Mouse (Mus musculus): ENCODE data around the gene Sphk1.
"Not testable (repeated sequence)": the region's sequence is repeated elsewhere in the genome, so short reads cannot be mapped to it uniquely, and the experiment has no call there.

Sphk1 gene

GRCm38 (mm10) chr11:116491338-116491737 lies 39.4 kb upstream of the Sphk1 start:
- H3K4me3 ChIP-seq (replicated peaks; ENCODE audit: low read length), result no peak overlapping the region; the same call in 1 of the 2 replicates
- H3K36me3 ChIP-seq (ENCODE audit: insufficient read depth, low read length), result peaks cover 19% of the 10 kb centered on the region
- H3K27me3 ChIP-seq (ENCODE audit: insufficient read depth, low read length), result no peaks in the 10 kb centered on the region
- no peak for TF ChIP-seq POU5F1 (IDR thresholded peaks at IDR 0.05; ENCODE audit: borderline replicate concordance, low read length)
- TF ChIP-seq NANOG (IDR thresholded peaks at IDR 0.05; ENCODE audit: borderline replicate concordance, low read length), result no peak
- TF ChIP-seq CTCF (conservative IDR thresholded peaks at IDR 0.05; ENCODE audit: low read length), result no peak
- no peaks in the 10 kb centered on the region for H3K9me3 ChIP-seq (ENCODE audit: low read length)
- H3K4me1 ChIP-seq (replicated peaks; ENCODE audit: low read depth, low read length), result peaks cover 64% of the 10 kb centered on the region

- not testable (repeated sequence) for H3K36me3 ChIP-seq (ENCODE audit: insufficient read depth, low read length); H3K9me3 ChIP-seq (ENCODE audit: low read length); H3K27me3 ChIP-seq (ENCODE audit: insufficient read depth, low read length); H3K4me3 ChIP-seq (replicated peaks; ENCODE audit: low read length)
- H3K4me1 ChIP-seq (replicated peaks; ENCODE audit: low read depth, low read length), result peaks cover 52% of the 10 kb centered on the region
These were observed 38.2 kb upstream of the Sphk1 start for GRCm38 (mm10) chr11:116492507-116492906.

GRCm38 (mm10) chr11:116493191-116493590 lies 37.5 kb upstream of the Sphk1 start:
- TF ChIP-seq POU5F1 (IDR thresholded peaks at IDR 0.05; ENCODE audit: borderline replicate concordance, low read length) (no peak), NANOG (IDR thresholded peaks at IDR 0.05; ENCODE audit: borderline replicate concordance, low read length) (no peak), CTCF (conservative IDR thresholded peaks at IDR 0.05; ENCODE audit: low read length) (no peak)
- no peaks in the 10 kb centered on the region; the same call in 1 of the 2 replicates for H3K36me3 ChIP-seq (ENCODE audit: insufficient read depth, low read length)
- H3K27me3 ChIP-seq (ENCODE audit: insufficient read depth, low read length), result no peaks in the 10 kb centered on the region
- H3K9me3 ChIP-seq (ENCODE audit: low read length), result no peaks in the 10 kb centered on the region
- H3K4me1 ChIP-seq (replicated peaks; ENCODE audit: low read depth, low read length), result peaks cover 45% of the 10 kb centered on the region
- no peak overlapping the region for H3K4me3 ChIP-seq (replicated peaks; ENCODE audit: low read length)

GRCm38 (mm10) chr11:116493795-116494252 lies 36.9 kb upstream of the Sphk1 start, which contains the start of gene Prpsap1:
Gene Prpsap1 (minus strand): TSS chr11:116494202.
- Histone ChIP-seq H3K36me3 (ENCODE audit: insufficient read depth, low read length) (no peaks in the 10 kb centered on the region), H3K9me3 (ENCODE audit: low read length) (no peaks in the 10 kb centered on the region), H3K4me1 (replicated peaks; ENCODE audit: low read depth, low read length) (peaks cover 50% of the 10 kb centered on the region), H3K27me3 (ENCODE audit: insufficient read depth, low read length) (no peaks in the 10 kb centered on the region), H3K4me3 (replicated peaks; ENCODE audit: low read length) (no peak within 1 kb of the TSS)
- peak; percentile 92 for TF ChIP-seq CTCF (conservative IDR thresholded peaks at IDR 0.05; ENCODE audit: low read length)
- TF ChIP-seq NANOG (IDR thresholded peaks at IDR 0.05; ENCODE audit: borderline replicate concordance, low read length), result no peak

- H3K27me3 ChIP-seq (ENCODE audit: insufficient read depth, low read length), result no peaks in the 10 kb centered on the region
- no peaks in the 10 kb centered on the region for H3K36me3 ChIP-seq (ENCODE audit: insufficient read depth, low read length)
- H3K9me3 ChIP-seq (ENCODE audit: low read length), result no peaks in the 10 kb centered on the region
- H3K4me3 ChIP-seq (replicated peaks; ENCODE audit: low read length), result no peak overlapping the region
- peaks cover 44% of the 10 kb centered on the region for H3K4me1 ChIP-seq (replicated peaks; ENCODE audit: low read depth, low read length)
- TF ChIP-seq POU5F1 (IDR thresholded peaks at IDR 0.05; ENCODE audit: borderline replicate concordance, low read length), result no peak
- TF ChIP-seq CTCF (conservative IDR thresholded peaks at IDR 0.05; ENCODE audit: low read length), result no peak
- no peak for TF ChIP-seq NANOG (IDR thresholded peaks at IDR 0.05; ENCODE audit: borderline replicate concordance, low read length)
These were observed 36.1 kb upstream of the Sphk1 start for GRCm38 (mm10) chr11:116494474-116495174.

GRCm38 (mm10) chr11:116497313-116497712 lies 33.4 kb upstream of the Sphk1 start:
- no peak for TF ChIP-seq NANOG (IDR thresholded peaks at IDR 0.05; ENCODE audit: borderline replicate concordance, low read length)
- TF ChIP-seq POU5F1 (IDR thresholded peaks at IDR 0.05; ENCODE audit: borderline replicate concordance, low read length), result no peak
- TF ChIP-seq CTCF (conservative IDR thresholded peaks at IDR 0.05; ENCODE audit: low read length), result no peak
- Histone ChIP-seq H3K4me1 (replicated peaks; ENCODE audit: low read depth, low read length) (peaks cover 41% of the 10 kb centered on the region), H3K9me3 (ENCODE audit: low read length) (no peaks in the 10 kb centered on the region), H3K4me3 (replicated peaks; ENCODE audit: low read length) (no peak overlapping the region), H3K36me3 (ENCODE audit: insufficient read depth, low read length) (no peaks in the 10 kb centered on the region), H3K27me3 (ENCODE audit: insufficient read depth, low read length) (no peaks in the 10 kb centered on the region)

GRCm38 (mm10) chr11:116498596-116498995 lies 32.1 kb upstream of the Sphk1 start:
- Histone ChIP-seq H3K36me3 (ENCODE audit: insufficient read depth, low read length) (no peaks in the 10 kb centered on the region), H3K9me3 (ENCODE audit: low read length) (no peaks in the 10 kb centered on the region), H3K27me3 (ENCODE audit: insufficient read depth, low read length) (no peaks in the 10 kb centered on the region), H3K4me3 (replicated peaks; ENCODE audit: low read length) (peak overlapping the region; percentile 66), H3K4me1 (replicated peaks; ENCODE audit: low read depth, low read length) (peaks cover 37% of the 10 kb centered on the region)
- TF ChIP-seq POU5F1 (IDR thresholded peaks at IDR 0.05; ENCODE audit: borderline replicate concordance, low read length) (no peak), NANOG (IDR thresholded peaks at IDR 0.05; ENCODE audit: borderline replicate concordance, low read length) (no peak), CTCF (conservative IDR thresholded peaks at IDR 0.05; ENCODE audit: low read length) (no peak)

- Histone ChIP-seq H3K4me3 (replicated peaks; ENCODE audit: low read length) (peak overlapping the region; percentile 66), H3K4me1 (replicated peaks; ENCODE audit: low read depth, low read length) (peaks cover 33% of the 10 kb centered on the region), H3K9me3 (ENCODE audit: low read length) (no peaks in the 10 kb centered on the region), H3K27me3 (ENCODE audit: insufficient read depth, low read length) (no peaks in the 10 kb centered on the region), H3K36me3 (ENCODE audit: insufficient read depth, low read length) (no peaks in the 10 kb centered on the region)
- TF ChIP-seq POU5F1 (IDR thresholded peaks at IDR 0.05; ENCODE audit: borderline replicate concordance, low read length) (no peak), CTCF (conservative IDR thresholded peaks at IDR 0.05; ENCODE audit: low read length) (no peak), NANOG (IDR thresholded peaks at IDR 0.05; ENCODE audit: borderline replicate concordance, low read length) (no peak)
These were observed 31.7 kb upstream of the Sphk1 start for GRCm38 (mm10) chr11:116499018-116499417.

Measured in E14TG2a.4 (cell line).